Mouse (Mus musculus) natural killer cell, adult 2 months (primary cell): ENCODE data around the gene Fchsd2.

Experiments
- DNase-seq, 2 experiments: peaks; one replicate each; pipeline ENCODE4 v3.0.0; 2022; ENCODE audit warnings: low spot score in 2 of 2

Gene Fchsd2

DNA sequence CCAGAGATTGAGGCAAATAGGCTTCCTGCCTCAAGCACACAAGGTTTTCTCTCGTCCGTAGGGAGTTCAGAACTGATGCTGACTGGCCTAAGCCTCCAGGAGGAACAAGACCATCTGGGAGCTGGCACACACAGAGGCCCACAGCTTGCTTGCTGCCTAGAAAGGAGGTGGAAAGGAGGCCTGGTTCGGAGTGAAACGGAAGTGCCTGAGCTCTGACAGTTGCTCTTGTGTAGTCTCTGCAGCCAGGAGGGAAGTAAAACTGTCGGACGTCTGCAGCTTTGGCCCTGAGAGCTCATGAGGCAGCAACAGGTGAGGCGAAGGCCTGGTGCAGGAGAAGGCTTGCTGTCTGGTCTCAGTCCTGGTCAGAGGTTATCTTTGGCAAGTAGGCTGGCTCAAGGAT, at the start of gene Fchsd2:
TSS of gene Fchsd2 (plus strand) at position 246 of the 400 bp plus-strand sequence.
- peak in 1 of 2 experiments; percentile 46 for DNase-seq

DNA sequence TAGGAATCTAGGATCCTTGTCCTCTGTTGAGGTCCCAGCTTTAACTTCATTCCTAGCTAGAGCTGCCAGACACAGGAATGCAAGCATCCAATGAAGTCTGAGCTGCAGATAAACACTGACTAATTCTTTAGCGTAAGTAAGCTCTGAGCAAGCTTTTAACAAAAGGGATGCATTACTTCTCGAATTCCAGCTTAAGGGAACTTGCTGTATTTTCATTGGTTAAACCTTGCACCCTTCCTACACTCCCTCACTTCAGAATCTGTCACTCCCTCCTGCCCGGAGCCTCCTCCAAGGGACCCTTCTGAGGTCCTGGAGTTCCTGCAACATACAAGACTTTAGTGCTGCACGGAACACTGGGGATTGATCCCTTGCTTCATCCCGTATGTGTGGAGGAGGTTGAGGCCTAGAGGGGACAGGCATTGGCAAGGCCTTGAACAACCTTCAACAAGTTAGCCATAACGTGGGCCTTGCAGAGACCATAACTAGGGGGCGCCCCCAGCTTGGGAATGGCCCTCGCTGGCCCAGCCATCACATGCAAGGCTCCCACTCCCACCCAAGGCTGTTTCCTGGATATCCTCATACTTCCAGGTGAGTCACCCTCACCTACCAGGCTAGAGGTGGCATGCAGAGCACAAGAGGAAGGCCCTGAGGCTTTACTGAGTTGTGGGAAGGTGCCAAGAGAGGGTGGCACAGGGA, 48.7 kb upstream of the Fchsd2 start:
- DNase-seq: no peak

DNA sequence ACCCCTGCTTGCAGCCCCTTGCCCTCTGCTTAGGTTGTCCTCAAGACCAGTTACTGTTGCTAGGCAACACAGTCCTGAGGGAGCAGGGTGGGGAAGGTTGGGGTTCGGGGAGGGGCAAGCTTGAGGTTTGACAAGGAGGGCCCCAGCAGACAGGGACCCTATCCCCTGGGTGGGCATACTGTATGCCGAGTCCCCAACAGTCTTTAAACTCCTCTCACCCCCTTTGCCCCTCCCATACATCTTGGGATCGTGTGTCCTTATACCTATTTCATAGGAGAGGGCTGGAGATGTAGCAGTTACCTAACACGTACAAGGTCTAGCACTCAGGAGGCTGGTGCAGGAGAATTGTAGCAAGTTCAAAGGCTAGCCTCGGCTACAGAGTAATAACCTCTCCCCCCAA, 44.4 kb upstream of the Fchsd2 start:
- no peak for DNase-seq

DNA sequence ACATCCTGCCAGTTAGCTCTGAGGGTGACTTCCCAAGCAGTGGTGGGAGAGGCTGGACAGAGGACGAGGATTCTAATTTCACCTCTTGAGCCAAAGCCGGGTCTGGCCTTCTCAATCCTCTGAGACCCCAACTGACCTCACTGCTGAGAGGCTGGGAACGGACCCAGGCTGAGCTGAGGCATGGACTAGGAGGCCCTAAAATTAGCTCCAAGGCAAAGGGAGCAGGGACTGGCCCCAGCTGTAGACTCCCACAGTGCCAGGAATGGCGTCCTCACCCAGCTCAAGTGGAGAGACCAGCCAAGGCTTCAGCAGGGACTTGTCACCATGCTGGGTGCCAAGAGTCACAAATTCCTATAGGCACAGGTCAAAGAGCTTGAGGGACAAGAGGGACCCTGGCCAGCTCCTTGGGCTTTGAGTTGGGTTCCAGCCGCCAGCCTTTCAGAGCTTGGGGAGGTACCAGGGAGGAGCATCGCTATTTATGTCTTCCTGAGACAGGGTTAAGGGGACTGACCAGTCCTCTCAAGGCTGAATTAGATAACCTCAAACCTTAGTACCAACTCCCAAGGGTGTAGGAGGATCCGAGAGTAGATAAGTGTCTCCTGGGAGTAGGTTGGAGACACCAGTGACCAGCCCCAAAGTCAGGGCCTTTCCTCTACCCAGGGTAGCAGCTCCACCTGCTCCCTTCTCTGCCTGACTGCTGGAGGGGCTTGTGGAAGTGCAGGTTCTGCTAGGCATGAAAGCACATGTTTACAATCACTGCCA, 43.2 kb upstream of the Fchsd2 start:
- DNase-seq: no peak

DNA sequence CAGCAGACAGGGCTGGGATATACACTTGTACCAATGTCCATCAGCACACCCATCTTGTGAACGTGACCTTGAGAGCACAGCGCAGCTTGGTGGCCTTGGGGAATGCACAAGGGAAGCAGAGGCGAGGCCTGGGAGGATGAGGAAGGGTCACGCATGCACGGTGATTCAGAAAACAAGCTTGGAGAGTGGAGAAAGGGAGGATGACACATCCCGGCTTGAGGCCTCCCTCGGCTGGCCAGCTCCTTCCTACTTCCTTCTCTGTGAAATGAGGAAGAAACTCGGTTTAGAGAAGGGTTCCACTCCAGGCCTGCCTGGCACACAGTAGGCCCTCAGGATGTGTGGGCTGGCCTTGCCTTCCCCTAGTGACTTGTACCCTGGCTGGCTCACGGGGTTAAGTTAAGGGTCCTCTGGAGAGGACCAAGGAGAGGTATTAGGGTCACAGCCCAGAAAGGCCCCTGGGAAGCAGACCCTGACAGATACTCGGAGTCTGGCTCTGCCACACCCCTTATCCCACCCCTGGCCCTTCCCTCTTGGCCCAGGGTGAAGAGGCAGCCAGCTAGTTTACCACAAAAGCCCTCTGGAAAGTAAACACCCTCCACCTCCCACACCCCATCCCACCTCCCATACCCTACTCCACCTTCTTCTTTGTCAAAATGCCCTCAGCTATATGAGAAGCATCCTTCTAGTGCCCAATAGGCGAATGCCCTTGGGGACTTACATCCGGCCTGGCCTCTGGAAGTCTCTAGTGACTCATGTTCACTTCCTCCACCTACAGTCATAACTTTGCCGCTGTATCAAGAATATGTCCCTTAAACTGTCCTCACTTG, 41.7 kb upstream of the Fchsd2 start:
- DNase-seq: no peak

DNA sequence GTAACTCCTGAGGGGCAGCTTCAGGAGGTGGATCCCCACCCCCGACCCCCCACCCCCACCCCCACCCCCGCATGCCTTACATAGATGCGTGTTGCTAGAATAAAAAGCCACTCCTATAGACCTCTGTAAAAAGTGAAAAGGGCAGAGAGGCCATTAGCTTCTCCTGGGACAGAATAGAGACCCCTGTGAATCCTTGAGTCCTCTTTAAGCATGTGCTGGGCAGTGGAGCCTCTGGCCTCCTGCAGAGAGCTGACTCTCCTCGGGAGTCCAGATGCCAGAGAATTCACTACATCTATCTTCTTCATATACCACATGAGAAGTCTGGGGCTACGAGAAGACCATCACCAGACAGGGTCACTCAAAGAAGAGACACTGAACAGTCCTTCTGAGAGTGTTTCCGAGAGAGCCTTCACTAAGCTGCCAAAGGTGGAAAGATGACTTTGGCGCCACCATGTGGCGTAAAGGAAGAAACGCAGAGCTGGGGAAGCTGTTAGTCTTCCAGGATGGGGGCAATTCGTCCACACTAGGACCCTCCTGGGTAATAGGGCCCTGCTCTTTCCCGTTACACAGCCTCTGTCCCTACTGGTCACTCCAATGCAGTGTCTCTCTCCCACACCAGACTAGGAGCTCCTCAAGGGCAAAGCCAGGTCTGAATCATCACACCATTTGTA, 41.0 kb upstream of the Fchsd2 start:
- DNase-seq: peak; percentile 50 to 57

DNA sequence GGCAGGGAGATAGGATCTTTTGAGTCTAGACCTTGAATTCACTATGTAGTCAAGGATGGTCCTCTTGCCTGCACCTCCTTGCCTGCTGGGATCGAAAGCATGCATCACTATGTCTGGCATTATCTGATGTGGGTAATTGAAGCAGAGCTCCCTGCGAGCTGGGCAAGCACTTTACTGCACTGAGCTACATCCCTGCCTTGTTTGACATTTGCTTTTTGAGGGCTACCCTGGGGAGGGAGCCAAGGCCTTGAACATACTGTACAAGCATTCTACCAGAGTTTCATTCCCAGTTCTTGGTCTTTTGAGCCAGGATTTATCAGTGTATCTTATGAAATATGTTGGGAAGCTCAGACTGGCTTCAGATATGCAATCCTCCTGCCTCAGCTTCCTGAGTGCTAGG, 39.5 kb upstream of the Fchsd2 start:
- no peak for DNase-seq

DNA sequence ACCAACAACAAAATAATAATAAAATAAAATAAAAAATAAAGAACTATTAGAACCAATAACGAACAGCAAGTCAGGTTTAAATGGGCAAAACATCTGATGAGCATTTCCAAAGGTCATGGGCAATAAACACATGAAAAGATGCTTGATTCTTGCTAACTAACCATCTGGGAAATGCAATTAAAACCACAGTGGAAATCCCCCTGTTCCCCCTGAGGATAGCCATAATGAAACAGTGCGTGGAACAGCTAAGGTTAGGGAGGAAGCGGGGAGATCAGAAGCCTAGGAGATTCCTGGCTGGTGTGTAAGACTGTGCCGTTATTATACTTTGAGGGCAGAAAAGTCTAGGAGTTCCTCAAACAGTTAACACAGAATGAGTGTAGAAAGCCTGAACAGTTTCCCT, 35.4 kb upstream of the Fchsd2 start:
- no peak for DNase-seq

DNA sequence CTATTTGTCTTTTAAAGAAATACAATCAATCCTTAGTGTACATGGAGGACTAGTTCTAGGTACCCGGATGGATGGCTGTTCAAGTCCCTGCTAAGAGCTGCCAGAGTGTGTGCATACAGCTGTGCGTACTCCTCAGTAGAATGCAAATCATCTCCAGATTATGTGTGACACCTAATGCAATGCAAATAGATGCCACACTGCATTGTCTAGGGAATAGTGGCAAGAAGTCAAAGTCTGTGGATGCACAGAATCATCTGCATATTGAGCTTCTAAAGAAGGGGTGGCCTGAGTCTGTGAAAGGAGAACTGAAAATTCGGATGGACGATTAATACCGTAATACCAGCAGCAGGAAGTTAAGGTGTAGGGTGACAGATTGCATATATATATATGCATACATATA, 33.5 kb upstream of the Fchsd2 start:
- peak in 1 of 2 experiments; percentile 39 for DNase-seq

DNA sequence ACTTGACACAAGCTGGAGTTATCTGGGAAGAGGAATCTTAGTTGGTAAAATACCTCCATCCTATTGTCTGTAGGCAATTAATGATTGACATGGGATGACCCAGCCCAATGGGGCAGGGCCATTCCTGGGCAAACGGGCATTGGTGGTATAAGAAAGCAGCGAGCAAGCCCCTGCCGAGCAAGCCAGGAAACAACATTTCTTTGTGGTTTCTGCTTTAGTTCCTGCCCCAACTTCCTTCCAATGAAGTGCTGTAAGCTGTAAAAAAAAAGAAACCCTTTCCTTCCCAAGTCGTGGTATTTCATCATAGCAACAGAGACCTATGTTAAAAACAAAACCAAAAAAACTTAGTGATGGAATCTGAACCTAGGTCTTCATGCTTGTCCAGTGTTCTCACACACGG, 32.2 kb upstream of the Fchsd2 start:
- DNase-seq: peak; percentile 30 to 53

DNA sequence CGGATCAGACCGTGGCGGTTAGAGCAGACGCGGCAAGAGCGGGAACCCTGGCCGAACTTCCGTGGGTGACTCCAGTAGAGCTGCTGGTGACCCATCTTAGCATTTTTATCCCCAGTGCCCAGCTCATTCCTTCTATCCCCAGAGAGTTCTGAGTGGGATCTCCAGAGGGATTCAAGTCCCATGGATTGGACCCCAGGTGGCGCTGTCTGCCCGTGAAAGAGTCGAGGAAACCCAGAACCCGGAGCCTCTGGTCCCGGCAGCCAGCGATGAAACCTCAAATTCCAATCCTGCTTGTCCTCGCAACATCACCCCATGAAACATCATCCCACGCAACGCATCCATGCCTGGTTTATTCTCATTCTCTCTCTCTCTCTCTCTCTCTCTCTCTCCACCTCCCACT, 31.3 kb upstream of the Fchsd2 start:
- DNase-seq: peak; percentile 52 to 65

DNA sequence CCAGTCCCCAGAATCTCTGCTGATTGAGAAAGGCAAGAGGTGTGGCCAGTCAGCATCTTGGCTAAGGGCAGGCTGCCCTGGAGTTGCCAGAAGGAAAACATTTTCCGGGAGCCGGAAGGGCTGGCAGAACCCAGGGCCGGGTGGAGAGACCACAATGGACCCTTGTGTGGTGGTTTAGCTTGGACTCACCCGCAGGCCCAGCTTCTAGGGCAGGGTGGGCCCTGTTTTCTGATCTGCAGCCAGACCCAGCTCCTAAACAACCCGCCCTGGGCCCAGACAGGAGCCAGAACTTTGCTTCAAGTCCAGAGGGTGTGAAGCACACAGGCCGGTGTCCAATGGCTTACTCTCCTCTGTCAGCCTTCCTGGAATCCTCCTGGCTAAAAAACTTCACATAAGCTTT, 30.4 kb upstream of the Fchsd2 start:
- DNase-seq: no peak

DNA sequence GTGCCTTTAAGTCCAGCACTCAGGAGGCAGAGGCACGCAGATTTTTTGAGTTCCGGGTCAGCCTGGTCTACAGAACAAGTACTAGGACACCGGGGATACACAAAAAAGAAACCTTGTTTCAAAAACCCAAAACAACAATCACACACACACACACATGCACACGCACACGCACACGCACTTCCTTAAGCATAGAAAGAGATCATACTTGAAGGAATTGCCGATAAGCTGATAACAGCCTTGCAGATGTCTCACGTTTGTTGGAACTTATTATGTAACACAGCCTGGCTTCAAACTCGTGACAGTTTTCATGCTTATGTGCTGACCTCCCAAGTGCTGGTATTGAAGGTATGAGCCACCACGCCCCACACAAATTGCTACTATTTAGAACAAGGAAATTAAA, 29.1 kb upstream of the Fchsd2 start:
- no peak for DNase-seq

DNA sequence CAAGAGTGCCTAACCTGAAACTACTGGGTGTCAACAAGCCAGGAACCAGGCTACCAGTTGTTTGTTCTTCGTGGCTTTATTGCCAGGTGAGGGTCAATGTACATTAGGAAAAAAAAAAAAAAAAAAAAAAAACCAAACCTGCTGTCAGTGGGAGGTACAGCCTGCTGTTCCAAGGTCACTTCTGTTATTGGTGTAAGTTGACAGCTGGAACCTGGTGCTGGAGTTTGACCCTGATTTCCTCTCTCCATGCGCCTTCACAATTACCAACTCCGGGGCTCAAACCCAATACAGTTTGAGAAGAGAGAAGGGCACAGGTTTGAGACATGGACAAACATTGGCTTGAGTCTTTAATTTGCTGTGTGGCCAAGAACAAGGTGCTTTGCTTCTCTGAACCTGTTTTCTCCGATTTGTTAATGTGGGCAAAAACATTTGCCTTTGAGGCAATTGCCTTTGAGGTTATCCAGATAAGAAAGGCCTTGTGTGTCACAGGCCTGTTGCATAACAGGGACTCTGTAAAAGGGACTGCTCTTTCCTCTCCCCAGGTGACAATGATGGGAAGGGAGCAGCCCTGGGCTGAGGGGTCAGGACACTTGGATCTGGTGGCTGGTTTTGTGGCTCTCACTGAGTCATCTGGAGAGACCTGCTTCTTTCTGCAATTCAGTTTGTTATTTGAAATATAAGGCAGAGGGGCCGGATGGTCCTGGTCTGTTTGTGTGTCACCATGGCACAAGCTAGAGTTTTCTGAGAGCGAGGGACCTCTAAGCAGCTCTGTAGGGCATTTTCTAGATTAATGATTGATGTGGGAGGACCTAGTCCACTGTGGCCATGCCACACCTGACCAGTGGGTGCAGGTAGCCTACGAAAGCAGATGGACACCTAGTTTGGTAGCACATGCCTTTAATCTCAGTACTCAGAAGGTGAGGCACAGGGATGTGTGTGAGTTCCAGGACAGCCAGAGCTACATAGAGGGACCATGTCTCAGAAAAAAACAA, 27.7 kb upstream of the Fchsd2 start:
- no peak for DNase-seq

DNA sequence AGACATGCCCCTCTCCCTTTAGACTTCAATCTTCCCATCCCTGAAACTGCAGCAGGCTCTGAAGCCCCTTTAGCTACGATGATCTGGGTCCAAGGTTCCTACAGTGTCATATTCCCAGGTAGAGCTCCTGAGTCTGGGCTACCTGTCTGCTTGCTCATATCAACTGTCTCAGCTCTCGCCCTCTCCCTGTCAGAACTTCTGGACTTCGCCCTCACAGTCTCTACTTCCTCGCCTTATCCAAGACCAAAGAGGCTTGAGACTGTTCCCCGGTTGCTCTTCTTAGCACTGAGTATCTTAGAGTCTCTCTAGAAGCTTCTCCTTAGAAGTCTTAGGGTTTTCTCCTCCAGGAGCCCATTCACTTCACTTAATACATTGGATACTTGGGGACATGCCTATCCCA, 26.7 kb upstream of the Fchsd2 start:
- no peak for DNase-seq

DNA sequence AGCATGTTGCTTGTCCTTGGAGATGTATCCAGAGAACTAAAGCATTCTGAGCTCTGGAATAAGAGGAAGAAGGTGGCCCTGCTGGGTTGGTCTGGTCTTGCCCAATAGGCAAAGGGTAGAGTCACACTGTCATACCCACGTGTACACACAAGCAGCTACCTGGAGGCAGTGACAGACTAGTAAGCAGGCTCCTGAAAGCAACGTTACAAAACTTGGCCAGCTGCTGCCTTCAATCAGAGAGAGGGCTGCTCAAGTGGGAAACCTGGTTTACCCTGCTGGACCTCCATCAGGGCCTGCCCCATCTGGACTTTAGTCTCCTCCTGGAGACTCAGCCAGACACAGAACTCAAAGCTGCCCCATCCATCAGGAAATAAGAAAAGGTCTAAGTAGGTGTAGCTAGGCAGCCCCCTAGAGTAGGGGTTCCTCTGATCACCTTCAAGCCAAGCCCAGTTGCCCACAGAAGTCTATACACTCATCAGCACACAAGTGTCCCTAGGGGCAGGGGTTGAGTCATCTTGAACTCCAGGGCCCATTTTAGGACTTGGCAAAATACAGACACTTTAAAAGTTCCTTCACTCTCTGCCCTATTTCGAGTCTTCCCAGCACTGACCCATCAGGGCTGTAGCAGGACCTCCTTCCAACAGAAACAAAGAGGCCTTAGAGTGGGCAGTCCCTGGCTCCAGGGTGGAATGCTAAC, 25.9 kb upstream of the Fchsd2 start:
- DNase-seq: no peak

DNA sequence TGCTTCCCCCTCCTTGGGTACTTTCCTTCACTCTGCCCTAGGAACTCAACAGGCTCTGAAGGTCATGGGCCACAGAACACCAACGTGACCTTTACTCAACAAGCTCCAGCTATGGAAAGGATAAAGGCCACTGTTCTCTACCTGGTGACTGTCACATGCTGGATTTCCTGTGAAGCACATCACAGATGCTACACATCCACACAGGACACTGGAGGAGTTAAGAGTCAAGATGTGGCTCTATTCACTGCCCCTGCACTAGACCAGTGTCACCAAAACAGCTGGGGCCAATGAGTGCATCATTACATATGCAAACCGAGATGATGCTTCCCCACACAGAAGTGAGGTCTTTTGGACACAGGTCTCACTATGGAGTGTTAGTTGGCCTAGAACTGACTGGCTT, 25.1 kb upstream of the Fchsd2 start:
- DNase-seq: peak in 1 of 2 experiments; percentile 36

DNA sequence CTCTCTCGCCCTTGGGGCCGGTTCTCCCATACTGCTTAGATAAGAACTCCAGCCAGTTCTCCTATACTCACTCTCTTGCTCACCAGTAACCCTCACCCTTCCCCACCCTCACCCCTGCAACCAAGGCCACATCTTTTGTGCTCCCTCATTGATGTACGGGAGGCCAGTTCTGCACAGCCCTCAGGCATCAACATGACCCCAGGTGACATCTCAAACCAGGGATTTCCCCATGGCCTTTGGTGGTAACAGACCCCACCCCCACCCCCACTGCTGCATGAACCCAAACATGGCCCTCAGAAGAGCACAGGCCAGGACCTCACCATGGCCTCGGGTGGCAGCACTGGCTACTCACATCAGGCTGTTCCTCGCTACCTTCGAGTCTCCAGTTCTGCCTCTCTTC, 23.4 kb upstream of the Fchsd2 start:
- no peak for DNase-seq

DNA sequence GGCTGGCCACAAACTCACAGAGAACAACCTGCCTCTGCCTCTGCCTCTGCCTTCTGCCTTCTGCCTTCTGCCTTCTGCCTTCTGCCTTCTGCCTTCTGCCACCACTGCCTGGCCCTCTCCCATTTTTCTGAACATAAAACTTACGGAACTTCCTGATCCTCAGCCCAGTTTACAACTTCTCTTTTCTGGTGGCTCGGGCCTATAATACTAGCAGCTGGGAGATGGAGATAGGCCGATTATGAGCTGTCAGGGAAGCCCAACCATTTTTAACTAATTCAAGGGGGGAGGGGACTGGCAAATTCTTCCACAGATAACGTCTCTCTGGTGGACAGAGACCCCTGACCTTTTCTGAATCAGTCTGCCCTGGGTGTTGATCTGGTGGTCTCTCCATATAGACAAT, 22.3 kb upstream of the Fchsd2 start:
- DNase-seq: no peak

DNA sequence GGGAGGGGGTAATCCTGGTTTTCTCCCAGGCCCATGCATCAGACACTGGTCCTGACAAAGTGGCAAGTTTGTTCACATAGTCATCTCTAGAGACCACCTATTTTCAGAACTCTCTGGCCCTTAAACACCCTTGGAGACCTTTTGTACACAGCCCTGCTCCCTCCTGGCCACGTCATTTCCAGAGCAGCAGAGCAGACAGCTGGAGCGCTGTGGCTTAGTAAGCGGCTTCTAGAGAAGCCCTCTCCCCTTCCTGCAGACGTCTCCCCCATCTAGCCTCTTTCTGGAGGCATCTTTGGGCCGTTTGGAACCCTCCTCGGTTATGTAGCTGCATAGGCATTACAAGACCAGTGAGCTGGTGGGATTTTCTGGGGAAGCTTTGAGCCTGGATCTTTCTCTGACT, 21.6 kb upstream of the Fchsd2 start:
- DNase-seq: no peak
